Comparison of ENCODE assay signal across 25 mouse cellular contexts in the genomic region with DNA sequence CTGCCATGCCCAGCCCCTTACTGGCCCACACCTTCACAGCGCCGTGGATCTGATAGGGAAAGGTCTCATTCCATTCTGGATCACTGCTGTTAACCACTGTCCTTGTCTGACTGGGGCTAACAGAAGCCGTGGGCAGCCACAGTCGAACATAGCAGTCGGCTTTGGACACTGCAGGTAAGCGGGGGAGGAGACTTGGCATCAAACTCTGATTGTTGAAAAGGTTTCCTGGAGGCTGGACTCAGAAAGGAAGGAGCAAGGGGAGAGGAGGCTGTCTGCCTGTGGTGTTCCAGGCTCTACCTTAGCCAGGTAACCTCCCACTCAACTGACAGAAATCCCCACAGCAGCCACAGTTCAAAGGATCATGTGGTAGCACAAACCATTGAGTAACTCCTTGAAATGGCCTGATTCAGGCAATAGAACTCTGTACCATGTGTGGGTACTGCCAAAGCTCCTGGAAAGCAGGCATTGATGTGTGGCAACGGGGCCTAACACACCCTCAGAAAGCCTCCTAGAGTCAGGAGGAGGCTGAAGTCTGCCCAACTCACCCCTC. TPM values are rescaled to one million over a fixed set of nuclear protein-coding genes. Genes with fewer than 3 reads are reported as not detected.
DNase-seq lines count a peak whose midpoint lies in the region; ATAC-seq and TF ChIP-seq lines count a peak whose summit lies in the region.
"Had no signal": no experiment of that assay in that cellular context is flagged by ENCODE, and none has a peak within 500 bp of the region (broad histone marks: within the 10 kb centered on the region; RNA-seq: fewer than 3 reads in every experiment).

No protein-coding gene starts in this region.

- H3K4me3 ChIP-seq in hindbrain, postnatal 0 days (ENCODE audit: low read length), result no peak overlapping the region
- H3K4me3 ChIP-seq: embryonic facial prominence, embryonic 13.5 days; forebrain, embryonic 13.5 days; heart, embryonic 13.5 days had no signal

- peaks cover 3% of the 10 kb centered on the region; the same call in 1 of the 2 replicates for H3K36me3 ChIP-seq in hindbrain, postnatal 0 days (ENCODE audit: insufficient read depth, low read length)

- H3K9me3 ChIP-seq in hindbrain, postnatal 0 days (ENCODE audit: low read length), result no peaks in the 10 kb centered on the region
- H3K9me3 ChIP-seq: embryonic facial prominence, embryonic 13.5 days; forebrain, embryonic 13.5 days; heart, embryonic 13.5 days had no signal

- H3K4me2 ChIP-seq in hindbrain, postnatal 0 days (ENCODE audit: low read depth, low read length), result no peak overlapping the region
- H3K4me2 ChIP-seq: embryonic facial prominence, embryonic 13.5 days; forebrain, embryonic 13.5 days; heart, embryonic 13.5 days had no signal

- intact Hi-C loops in left cerebral cortex, postnatal 36 days (cut with DNase I), result no loop called here

- ATAC-seq in hindbrain, postnatal 0 days, result no peak
- ATAC-seq: activated CD4-positive, CD25-positive, alpha-beta regulatory T cell, adult 4 months; forebrain, embryonic 13.5 days; forebrain, postnatal 0 days; Patski had no signal

- WGBS in hindbrain, postnatal 0 days, result 85% methylated on average over 7 of the region's 7 CpGs

- TF ChIP-seq CTCF in hindbrain, postnatal 0 days (IDR thresholded peaks at IDR 0.05; ENCODE audit: low read depth), result no peak

- H3K4me1 ChIP-seq in hindbrain, postnatal 0 days (ENCODE audit: insufficient read depth, low read length), result no peaks in the 10 kb centered on the region
- H3K4me1 ChIP-seq: embryonic facial prominence, embryonic 13.5 days; forebrain, embryonic 13.5 days had no signal

- no peak overlapping the region for H3K9ac ChIP-seq in hindbrain, postnatal 0 days (replicated peaks; ENCODE audit: low read length)
- H3K9ac ChIP-seq: embryonic facial prominence, embryonic 13.5 days; forebrain, embryonic 13.5 days; forebrain, postnatal 0 days; heart, embryonic 13.5 days had no signal

- DNase-seq in ovary, adult 18-20 months (ENCODE audit: low spot score), result peak; percentile 12
- DNase-seq in ovary, postnatal 10 days (ENCODE audit: low spot score), result no peak
- peak; percentile 93 for DNase-seq in gonadal fat pad, adult 2 months (ENCODE audit: low read depth)
- DNase-seq in lung, postnatal 10 days, result peak; percentile 40
- DNase-seq in left cerebral cortex, postnatal 36 days (ENCODE audit: low spot score in 2 of 2), result no peak
- no peak for DNase-seq in hindbrain, postnatal 0 days (ENCODE audit: low spot score)
- DNase-seq: adrenal gland, postnatal 14 days; cerebellum, adult 11-12 months; cerebellum, adult 9-10 months; cerebellum, postnatal 25 days; forebrain, postnatal 0 days; gastrocnemius, postnatal 14 days; heart, postnatal 36 days had no signal

- no peaks in the 10 kb centered on the region for H3K27me3 ChIP-seq in hindbrain, postnatal 0 days (ENCODE audit: insufficient read depth, low read length)
- H3K27me3 ChIP-seq: CH12.LX; embryonic facial prominence, embryonic 13.5 days; forebrain, embryonic 13.5 days; heart, embryonic 13.5 days; Patski had no signal

- H3K27ac ChIP-seq in hindbrain, postnatal 0 days, result no peak overlapping the region
- H3K27ac ChIP-seq: embryonic facial prominence, embryonic 13.5 days; forebrain, embryonic 13.5 days; heart, embryonic 13.5 days had no signal

RNA-seq across cellular contexts. Expression of gene Pla2g4f, which starts 1.6 kb away (rescaled TPM):
- 6.8 and 9.4 TPM in 2 replicates for polyA plus RNA-seq in gonadal fat pad, adult 2 months (2012; rRNA removed)
- not detected for total RNA-seq in left cerebral cortex, postnatal 36 days (2021)
- total RNA-seq in hindbrain, postnatal 0 days (2014; rRNA removed), result not detected in 2 replicates
- not detected in 2 replicates for polyA plus RNA-seq in hindbrain, postnatal 0 days (2015; fragmentation: Nextera tagmentation; extraction: Ambion mirVana)
- total RNA-seq: adrenal gland, adult 18-20 months; adrenal gland, postnatal 14 days; forebrain, postnatal 0 days; gastrocnemius, adult 18-20 months; gastrocnemius, postnatal 14 days; granulocyte monocyte progenitor cell, adult 5-6 weeks; heart, postnatal 36 days had no signal
- polyA plus RNA-seq: forebrain, embryonic 13.5 days; forebrain, postnatal 0 days; hindbrain, embryonic 11.5 days; Patski had no signal

RNA-seq across cellular contexts. Expression of gene Pla2g4d, which starts 23.4 kb away (rescaled TPM):
- 0.05 and 0.07 TPM in 2 replicates for polyA plus RNA-seq in gonadal fat pad, adult 2 months (2012; rRNA removed)
- under 1 TPM in 1 of 2 experiments, not detected in 1; 0.11 TPM for total RNA-seq in left cerebral cortex, postnatal 36 days (2021)
- total RNA-seq in hindbrain, postnatal 0 days (2014; rRNA removed), result 0.14 and 0.16 TPM in 2 replicates
- 0.20 TPM in 2 replicates for polyA plus RNA-seq in hindbrain, postnatal 0 days (2015; fragmentation: Nextera tagmentation; extraction: Ambion mirVana)
- total RNA-seq: adrenal gland, postnatal 14 days; CH12.LX; forebrain, postnatal 0 days; gastrocnemius, adult 18-20 months; gastrocnemius, postnatal 14 days; granulocyte monocyte progenitor cell, adult 5-6 weeks; heart, adult 8-10 months; heart, postnatal 36 days had no signal
- polyA plus RNA-seq: activated CD4-positive, CD25-positive, alpha-beta regulatory T cell, adult 4 months; embryonic facial prominence, embryonic 13.5 days; forebrain, embryonic 13.5 days; heart, embryonic 13.5 days; heart, postnatal 0 days; Patski had no signal

RNA-seq across cellular contexts. Expression of gene Vps39, which starts 40.6 kb away (rescaled TPM):
- 23.4 and 27.6 TPM in 2 replicates for polyA plus RNA-seq in gonadal fat pad, adult 2 months (2012; rRNA removed)
- total RNA-seq in left cerebral cortex, postnatal 36 days (2021), result 10 to 100 TPM; 65.5 to 74.3 TPM
- total RNA-seq in hindbrain, postnatal 0 days (2014; rRNA removed), result 47.9 and 67.4 TPM in 2 replicates
- polyA plus RNA-seq in hindbrain, postnatal 0 days (2015; fragmentation: Nextera tagmentation; extraction: Ambion mirVana), result 31.9 and 32.2 TPM in 2 replicates

Comparison
In these comparisons a context has a peak if more than half of its experiments do, and no peak if none do; other contexts are left out.
1. DNase-seq: peak in ovary, adult 18-20 months (single experiment), gonadal fat pad, adult 2 months (single experiment) and lung, postnatal 10 days (single experiment); none in ovary, postnatal 10 days (single experiment), left cerebral cortex, postnatal 36 days (0 of 2) and hindbrain, postnatal 0 days (single experiment).